Mouse (Mus musculus): ENCODE results near the gene Zpr1.

DNA sequence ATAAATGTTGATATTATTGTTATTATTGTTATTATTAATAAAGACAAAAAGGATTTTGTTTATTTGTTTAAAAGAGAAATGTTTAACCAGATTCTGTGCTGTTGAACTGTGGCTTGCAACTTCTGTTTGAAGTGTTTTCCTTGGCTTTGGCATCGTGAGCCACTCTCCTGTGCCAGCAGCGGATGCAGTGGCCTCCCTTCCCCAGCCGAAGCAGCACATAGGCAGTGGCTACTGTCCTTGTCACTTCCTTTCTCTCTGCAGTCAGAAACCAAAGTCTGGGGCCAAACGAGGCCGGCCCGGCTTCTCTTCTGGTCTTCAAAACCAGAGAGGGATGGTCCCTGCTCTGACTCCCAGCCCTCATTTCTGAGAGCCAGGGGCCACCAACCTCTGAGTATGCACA is 49.8 kb upstream of the Zpr1 start:
- TF ChIP-seq POLR2A (IDR thresholded peaks at IDR 0.05; ENCODE audit: low read depth, low read length) (no peak), CTCF (IDR thresholded peaks at IDR 0.05; ENCODE audit: borderline replicate concordance, insufficient read depth, low read length) (no peak)
